Mouse (Mus musculus) lung, postnatal 36 days (tissue): ENCODE measurements around the gene Erich2.

ENCODE experiments used
- DNase-seq: peaks from one replicate; pipeline ENCODE4 v3.0.0; 2022; ENCODE audit warnings: mixed read lengths

The Erich2 gene

GRCm38 (mm10) chr2:70508496-70508895 is at the start of gene Erich2:
Gene Erich2 (plus strand): TSS chr2:70508819.
- peak; percentile 12 for DNase-seq

DNA sequence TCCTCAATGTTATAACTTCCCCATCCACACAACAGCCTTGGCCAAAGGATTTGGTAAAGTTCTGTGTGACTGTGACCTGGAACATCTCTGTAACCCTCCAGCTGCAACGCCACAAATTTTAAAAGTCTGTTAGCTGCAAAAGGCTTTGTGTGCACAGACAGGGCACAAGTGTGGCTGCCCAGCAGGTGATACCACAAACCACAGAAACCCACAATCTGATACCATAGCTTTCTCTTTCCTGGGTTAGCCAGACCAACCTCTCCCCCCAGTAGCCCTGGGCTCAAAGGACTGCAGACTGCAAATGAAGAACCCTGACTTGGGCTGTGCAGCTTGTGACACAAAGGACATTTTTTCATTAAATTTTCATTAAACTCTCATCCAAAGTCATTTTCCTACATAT is 45.0 kb upstream of the Erich2 start:
- no peak for DNase-seq

GRCm38 (mm10) chr2:70471136-70471535 is 37.5 kb upstream of the Erich2 start:
- no peak for DNase-seq

GRCm38 (mm10) chr2:70471861-70472620 is 36.6 kb upstream of the Erich2 start:
- DNase-seq = peak; percentile 21

DNA sequence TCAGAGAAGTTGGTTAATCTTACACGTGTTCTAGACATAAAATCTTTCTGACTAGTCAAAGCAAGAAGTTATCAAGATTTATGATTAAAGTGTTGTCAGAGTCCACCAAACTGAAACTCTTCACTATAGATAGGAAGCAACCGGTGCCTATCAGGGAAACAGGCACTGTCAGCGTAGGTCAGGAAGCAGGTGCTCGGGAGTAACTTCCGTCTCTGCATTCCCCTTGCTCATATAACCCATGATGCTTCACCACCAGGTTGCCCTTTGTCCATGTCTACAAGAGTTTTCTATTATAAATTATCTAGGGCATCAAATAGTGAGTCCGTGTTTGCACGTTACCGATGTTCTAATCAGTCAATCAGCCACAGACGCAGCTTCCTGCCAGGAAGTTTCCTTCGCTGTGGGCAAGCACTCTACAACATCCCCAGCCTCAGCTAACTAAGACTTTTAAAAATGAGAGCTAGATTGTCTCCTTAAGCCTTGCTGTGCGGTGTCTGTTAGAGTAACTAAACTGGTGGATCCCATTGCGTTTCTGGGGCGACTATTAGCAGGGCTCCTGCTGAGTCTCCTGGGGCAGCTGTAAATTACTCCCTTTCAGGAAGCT is 10.8 kb upstream of the Erich2 start:
- DNase-seq = no peak

DNA sequence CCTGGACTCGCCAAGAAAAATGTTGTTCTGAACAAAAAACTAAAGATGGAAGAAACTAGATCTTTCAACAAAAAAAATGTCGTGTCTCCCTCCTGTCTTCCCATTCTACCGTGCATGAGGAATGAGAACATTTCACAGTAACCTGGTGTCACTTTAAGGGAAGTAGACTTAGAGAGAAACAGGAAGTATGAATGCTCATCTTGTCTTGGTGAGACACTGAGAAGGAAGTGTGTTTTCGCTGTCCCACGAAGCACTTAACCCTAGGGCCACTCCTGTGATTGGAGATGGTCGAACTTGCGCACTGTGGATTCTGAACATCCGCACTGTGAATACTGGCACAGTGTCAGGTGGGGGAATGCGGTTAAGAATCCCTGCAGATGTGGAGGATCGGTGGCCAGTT is 5.2 kb upstream of the Erich2 start:
- DNase-seq = no peak

DNA sequence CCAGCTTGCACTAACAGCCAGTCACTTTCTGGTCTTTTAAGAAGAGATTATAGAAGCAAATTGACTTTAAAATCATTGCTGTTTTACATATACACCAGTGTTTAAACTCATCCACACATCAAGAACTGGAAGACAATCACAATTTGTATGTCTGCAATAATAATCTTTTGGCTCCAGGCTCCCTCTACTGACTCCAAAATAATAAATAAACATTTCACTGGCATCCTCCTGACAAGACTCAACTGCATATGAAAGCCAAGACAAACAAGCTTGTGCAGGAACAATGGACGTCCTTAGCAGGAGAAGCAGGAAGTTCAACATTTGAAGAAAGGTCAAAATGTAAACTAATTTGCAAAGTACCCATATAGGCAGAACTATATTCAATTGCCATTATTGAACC is 3.4 kb upstream of the Erich2 start:
- peak; percentile 26 for DNase-seq

- DNase-seq = peak; percentile 71
These were observed 2.7 kb upstream of the Erich2 start for GRCm38 (mm10) chr2:70505896-70506295.

DNA sequence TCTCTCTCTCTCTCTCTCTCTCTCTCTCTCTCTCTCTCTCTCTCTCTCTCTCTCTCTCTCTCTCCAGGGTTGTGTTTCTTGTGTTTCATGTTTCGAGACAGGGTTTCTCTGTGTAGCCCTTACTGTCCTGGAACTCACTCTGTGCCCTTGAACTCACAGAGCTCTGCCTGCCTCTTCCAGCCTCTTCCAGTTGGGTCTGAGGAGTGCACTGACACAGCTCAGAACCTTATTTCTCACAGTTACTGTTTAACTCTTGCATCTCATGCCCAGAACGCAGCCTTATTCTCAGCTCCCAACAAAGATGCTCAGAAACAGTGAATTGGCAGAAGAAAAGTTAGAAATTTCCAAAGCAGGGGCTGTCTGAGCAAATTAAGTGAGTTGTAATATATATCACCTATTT is 2.2 kb upstream of the Erich2 start:
- DNase-seq = no peak

DNA sequence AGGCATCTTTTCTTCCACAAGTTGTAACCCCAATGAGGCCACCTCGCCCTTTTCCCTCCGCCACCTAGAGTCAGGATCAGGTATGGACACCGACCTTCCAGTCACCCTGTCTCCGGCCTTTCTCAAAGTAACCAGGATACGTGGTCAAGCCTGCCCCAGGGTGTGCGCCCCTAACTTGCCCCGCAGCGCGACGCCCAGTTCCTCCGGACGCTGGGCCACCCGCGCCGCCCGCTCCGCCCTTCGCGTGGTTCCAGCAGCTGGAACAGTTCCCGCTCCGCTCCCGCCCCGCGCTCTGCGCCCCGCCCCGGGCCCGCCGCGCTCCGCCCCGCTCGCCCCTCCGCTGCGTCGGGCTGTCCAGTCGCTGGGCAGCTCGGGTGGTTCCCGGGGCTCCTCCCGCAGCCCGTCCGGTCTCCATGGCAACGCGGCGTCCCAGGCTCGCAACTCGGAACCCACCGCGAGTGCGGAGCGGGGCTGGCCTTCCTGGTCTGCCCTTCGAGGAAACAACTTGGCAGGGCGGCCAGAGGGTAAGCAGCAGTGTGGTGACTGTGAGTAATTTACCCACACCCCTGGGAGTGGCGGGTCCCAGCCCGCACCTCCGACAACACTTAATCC is 508 bp downstream of the Erich2 start:
- DNase-seq = peak; percentile 83

DNA sequence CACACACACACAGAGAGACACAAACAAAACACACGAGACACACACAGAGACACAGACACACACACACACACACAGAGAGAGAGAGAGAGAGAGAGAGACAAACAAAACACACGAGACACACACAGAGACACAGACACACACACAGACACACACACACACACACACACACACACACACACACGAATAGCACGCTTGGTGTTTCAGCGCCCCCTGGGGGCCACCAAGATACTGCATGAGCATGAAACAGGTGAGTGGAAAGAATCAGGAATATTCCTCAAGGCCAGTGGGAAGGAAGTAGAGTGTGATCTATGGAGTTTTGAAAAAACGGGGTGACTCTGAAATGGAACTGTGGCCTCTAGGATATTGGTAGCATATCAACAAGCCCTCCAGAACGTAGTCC is 29.7 kb downstream of the Erich2 start:
- DNase-seq = peak; percentile 77

DNA sequence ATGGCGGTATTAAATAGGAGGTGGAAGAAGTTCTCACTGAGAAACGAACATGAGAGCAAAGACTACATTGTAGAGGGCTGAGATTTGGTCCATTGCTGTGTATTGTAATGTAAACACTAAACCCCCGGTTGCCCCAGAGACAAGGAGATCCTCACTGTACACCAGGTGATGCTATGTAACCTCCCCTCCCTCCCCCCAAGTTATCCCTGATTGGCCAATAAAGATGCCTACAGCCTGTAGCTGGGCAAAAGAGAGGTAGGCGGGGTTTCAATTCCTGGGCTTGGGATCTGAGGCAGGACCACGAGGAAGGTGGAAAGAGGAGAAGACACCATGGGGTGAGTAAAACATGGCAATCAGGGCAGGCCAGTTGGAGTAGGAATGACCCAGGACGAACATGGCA is 42.1 kb downstream of the Erich2 start:
- no peak for DNase-seq

- no peak for DNase-seq
These were observed 42.8 kb downstream of the Erich2 start for GRCm38 (mm10) chr2:70551446-70551845.

DNA sequence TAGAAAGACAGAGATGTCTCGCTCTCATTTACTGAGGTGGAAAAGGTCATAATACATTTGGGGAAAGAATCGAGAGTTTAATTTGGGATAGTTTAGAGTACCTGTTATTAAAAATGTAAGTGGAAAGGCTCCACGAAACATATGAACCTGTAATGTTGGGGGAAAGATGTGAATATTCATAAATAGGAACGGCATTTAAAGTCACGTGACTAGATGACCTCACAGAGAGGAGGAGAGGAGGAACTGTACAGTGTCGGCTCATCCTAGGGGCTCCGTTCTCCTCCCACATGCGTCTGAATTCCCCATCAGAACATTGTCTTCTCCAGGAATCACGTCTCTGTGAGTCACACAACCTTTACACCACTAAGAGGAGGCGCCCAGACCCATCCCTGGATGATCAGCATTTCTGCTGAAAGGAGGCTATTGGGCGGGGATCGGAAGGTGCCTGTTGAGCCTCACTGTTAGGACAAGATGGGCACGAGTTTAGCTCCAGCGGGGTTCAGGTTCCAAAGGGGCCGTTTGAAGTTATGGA is 43.5 kb downstream of the Erich2 start:
- DNase-seq = no peak

DNA sequence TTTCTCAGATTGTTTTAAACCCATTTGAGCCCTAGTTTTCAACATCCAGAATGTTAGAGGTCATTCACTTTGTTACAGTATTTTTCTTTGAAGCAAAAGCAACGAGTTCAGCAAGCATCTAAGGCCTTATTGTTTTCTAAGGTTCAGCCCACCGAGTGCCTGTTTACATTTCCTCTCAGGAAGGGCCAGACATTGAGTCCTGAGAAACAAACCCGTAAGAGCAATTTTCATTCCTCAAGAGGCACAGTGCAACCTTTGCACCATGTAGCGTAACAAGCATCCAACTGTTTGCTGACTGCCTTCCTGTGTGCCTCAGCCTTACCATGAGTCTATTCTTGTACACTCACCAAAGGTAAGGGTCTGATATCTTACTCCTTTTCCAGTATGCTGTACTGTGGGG is 44.2 kb downstream of the Erich2 start, which contains the start of gene Gad1:
TSS of gene Gad1 (plus strand) at position 301 of the 400 bp plus-strand sequence.
- no peak for DNase-seq

DNA sequence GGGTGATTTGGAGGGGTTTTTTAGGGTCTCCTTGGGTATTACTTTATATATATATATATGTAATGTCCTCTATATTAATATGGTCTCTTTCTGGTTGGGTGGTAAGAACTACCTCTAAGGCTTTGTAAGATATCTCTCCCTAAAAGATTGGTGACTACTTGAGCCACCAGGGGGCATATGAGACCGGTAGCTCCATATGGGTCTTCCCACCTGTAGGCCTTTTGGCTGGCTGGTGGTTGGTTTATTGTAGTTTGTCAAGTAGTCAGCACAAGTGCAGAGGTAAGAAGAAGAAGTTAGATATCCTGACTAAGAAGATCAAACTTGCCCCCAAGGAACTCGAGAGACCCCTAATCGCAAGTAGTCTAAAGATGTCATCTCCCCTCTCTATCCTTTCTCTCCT is 45.2 kb downstream of the Erich2 start:
- peak; percentile 15 for DNase-seq

DNA sequence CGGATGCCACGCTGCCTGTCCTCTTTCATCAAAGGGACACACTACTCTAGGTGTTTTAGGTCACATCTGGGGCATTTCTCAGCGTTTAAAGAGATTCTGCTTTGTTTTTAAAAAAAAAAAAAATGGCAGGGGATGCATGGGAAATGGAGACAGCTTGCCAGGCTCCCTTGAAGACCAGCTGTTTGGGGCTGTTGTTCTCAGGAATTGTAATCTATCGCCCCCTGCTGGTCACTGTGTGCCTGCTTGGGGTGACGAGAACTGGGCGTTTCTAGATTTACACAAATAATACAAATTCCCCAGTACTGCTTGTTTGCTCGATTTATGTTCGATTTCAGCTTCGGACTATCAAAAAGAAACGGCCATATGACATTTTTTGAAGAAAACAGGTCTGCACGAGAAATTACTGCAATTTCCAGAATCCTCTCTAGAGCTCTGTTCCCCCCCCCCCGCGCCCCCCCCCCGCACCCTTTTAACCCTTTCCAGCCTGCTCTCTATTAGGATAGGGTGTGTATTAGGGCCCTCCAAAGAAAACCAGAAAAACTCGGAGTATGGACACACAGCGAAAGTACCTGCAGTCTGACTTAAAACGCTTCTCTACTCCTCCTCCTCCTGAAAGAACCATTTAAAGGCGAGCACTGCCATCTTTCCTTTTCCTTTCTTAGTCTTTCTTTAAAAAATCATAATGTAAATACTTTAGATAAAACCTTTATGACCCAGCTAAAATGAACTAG is 49.7 kb downstream of the Erich2 start:
- DNase-seq = peak; percentile 92

GRCm38 (mm10) chr2:70558843-70559451 is 50.3 kb downstream of the Erich2 start:
- peak; percentile 18 for DNase-seq

DNA sequence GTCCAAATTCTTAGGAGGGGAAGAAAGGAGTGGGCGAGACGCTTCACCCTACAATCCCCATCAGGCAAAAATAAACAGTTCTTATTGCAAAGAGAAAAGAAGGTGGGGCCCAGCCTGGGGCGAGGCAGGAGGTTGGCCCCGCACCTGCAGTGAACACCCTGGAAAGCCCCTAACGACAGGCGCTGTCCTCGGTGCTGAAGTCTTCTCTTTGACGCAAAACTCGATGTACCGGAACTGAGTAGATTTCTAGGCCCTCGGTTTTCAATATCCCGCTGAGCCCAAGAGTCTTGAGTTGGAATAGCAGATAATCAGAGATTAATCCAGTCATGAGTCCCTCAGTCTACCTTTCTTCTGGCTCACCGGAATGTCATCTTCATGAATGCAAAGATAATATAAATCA is 50.9 kb downstream of the Erich2 start:
- peak; percentile 84 for DNase-seq

DNA sequence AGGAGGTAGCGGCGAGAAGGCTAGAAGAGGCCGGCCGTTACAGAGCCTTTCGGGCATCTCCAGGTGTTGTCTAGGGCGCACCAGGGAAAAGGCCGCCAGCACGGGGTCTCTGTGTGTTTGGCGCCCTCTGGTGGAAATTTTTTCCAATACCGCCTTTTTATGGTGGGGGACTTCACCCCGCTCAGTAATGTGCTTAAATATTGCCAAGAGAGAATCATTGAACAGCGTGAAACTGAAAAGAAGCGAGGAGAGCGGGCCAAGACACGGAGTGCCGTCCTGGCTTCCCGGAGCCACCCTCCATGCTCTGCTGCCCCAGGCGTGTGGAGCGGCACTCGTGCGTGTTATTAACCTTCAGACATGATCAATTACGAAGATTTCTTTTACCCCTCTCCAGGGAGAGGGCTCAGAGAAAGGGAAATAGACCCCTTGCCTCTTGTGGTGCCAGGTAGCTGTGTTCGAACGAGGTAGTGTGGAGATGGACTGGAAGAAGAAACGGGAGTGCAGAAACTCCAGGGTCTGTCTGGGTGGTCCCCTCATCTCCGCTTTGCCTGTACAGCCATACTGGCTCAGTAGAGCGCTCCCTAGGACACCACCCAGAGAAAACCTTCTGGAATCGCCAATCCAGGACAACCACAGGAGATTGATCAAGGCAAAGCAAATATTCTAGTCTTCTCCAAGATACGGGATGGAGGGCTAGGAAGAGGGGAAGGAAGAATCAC is 52.6 kb downstream of the Erich2 start:
- peak; percentile 59 for DNase-seq

GRCm38 (mm10) chr2:70562011-70562491 is 53.4 kb downstream of the Erich2 start:
- no peak for DNase-seq

DNA sequence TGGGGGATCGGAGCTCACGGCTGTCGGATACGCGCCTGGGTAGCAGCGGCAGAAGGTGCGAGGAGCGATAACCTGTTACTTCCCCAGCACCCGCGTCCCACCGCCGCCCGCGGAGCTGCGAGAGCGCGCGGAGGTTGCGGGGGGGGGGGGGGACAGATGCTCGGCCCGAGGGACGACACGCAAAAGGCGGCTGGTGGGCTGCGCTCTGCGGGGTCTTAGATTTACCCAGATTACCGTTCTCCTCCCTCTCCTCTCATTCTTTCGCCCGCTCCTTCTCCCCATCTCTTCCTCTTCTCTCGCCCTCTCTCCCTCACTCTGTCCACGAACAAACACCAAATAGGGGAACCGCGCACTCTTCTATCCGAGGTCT is 54.0 kb downstream of the Erich2 start:
- DNase-seq = no peak
